Mouse (Mus musculus) embryonic facial prominence, embryonic 13.5 days (tissue): ENCODE measurements around the gene Cnpy1. TPM values are rescaled to one million over a fixed set of nuclear protein-coding genes. Genes with fewer than 3 reads are reported as not detected.

Experiments
- ATAC-seq: fragments of 200-750 bp; cut with Nextera tagmentation; 2 replicates; pipeline ENCODE4 v1.8.0; 2017; ENCODE audit warnings: low read depth; ENCODE audit not compliant: insufficient number of reproducible peaks, insufficient read depth, low FRiP score, low TSS enrichment
- H3K27ac ChIP-seq: fragments of 300-500 bp; sonication (generic); 2 replicates; pipeline ENCODE4 v1.5.1; 2015; ENCODE audit warnings: moderate library complexity, mild to moderate bottlenecking, inconsistent platforms
- H3K27me3 ChIP-seq: fragments of 300-500 bp; sonication (generic); 2 replicates; pipeline ENCODE4 v1.6.1; 2015; ENCODE audit warnings: mild to moderate bottlenecking, inconsistent platforms
- H3K36me3 ChIP-seq: fragments of 300-500 bp; sonication (generic); 2 replicates; pipeline ENCODE4 v1.6.1; 2015; ENCODE audit warnings: mild to moderate bottlenecking, inconsistent platforms
- H3K4me1 ChIP-seq: fragments of 300-500 bp; sonication (generic); 2 replicates; pipeline ENCODE4 v1.6.1; 2015; ENCODE audit warnings: inconsistent platforms
- H3K4me2 ChIP-seq: fragments of 300-500 bp; sonication (generic); 2 replicates; pipeline ENCODE4 v1.6.1; 2015; ENCODE audit warnings: moderate library complexity, mild to moderate bottlenecking, inconsistent platforms
- H3K4me3 ChIP-seq: fragments of 300-500 bp; sonication (generic); 2 replicates; pipeline ENCODE4 v1.5.1; 2015; ENCODE audit warnings: mild to moderate bottlenecking, inconsistent platforms
- H3K9ac ChIP-seq: fragments of 300-500 bp; sonication (generic); 2 replicates; pipeline ENCODE4 v1.6.1; 2015; ENCODE audit warnings: mild to moderate bottlenecking, inconsistent platforms
- H3K9me3 ChIP-seq: fragments of 300-500 bp; sonication (generic); 2 replicates; pipeline ENCODE4 v1.6.1; 2016; ENCODE audit warnings: inconsistent platforms
- WGBS: fragments of 180-500 bp; shearing (Covaris S2); methylation state at CpG from one replicate; pipeline ENCODE4 v1.1.7; 2015; ENCODE audit warnings: mixed read lengths; 5-methylcytosine and 5-hydroxymethylcytosine counted together
- polyA plus RNA-seq: library from polyadenylated mRNA; unstranded; fragments of >200 nt; fragmentation: Nextera tagmentation; extraction: Ambion mirVana; gene quantifications from 2 replicates; pipeline ENCODE4 v1.2.1, GENCODE M21; 2015

The Cnpy1 gene
- polyA plus RNA-seq = 0.48 and 1.3 TPM in 2 replicates

- Histone ChIP-seq H3K9me3 (no peaks in the 10 kb centered on the region), H3K4me2 (no peak within 1 kb of the TSS), H3K27ac (no peak within 1 kb of the TSS), H3K4me3 (no peak within 1 kb of the TSS), H3K27me3 (peaks cover 4% of the 10 kb centered on the region; the same call in 1 of the 2 replicates), H3K9ac (no peak within 1 kb of the TSS), H3K4me1 (no peaks in the 10 kb centered on the region), H3K36me3 (no peaks in the 10 kb centered on the region)
- WGBS = 71% methylated on average over 11 of the region's 11 CpGs
- ATAC-seq = no peak
These were observed at the start of gene Cnpy1 for GRCm38 (mm10) chr5:28245574-28245973. Gene Cnpy1 (minus strand): TSS chr5:28245806.

- no peak overlapping the region for H3K4me3 ChIP-seq
- H3K27me3 ChIP-seq = no peaks in the 10 kb centered on the region
- H3K9me3 ChIP-seq = no peaks in the 10 kb centered on the region
- H3K9ac ChIP-seq = no peak overlapping the region
- WGBS = 7% methylated on average over 6 of the region's 6 CpGs
- no peak overlapping the region for H3K27ac ChIP-seq
- no peak for ATAC-seq
- no peaks in the 10 kb centered on the region for H3K4me1 ChIP-seq
- no peak overlapping the region for H3K4me2 ChIP-seq
- no peaks in the 10 kb centered on the region for H3K36me3 ChIP-seq
These were observed 48.4 kb upstream of the Cnpy1 start for GRCm38 (mm10) chr5:28293990-28294389.

- no peak overlapping the region for H3K4me3 ChIP-seq
- H3K9ac ChIP-seq = no peak overlapping the region
- no peaks in the 10 kb centered on the region for H3K27me3 ChIP-seq
- H3K4me2 ChIP-seq = no peak overlapping the region
- WGBS = 49% methylated on average over 3 of the region's 3 CpGs
- H3K27ac ChIP-seq = no peak overlapping the region
- H3K9me3 ChIP-seq = no peaks in the 10 kb centered on the region
- no peaks in the 10 kb centered on the region for H3K36me3 ChIP-seq
- ATAC-seq = no peak
- no peaks in the 10 kb centered on the region for H3K4me1 ChIP-seq
These were observed 46.7 kb upstream of the Cnpy1 start for GRCm38 (mm10) chr5:28292281-28292680.

GRCm38 (mm10) chr5:28291118-28291850 lies 45.7 kb upstream of the Cnpy1 start:
- no peak for ATAC-seq
- no peaks in the 10 kb centered on the region for H3K4me1 ChIP-seq
- whole genome bisulfite sequencing = 79% methylated on average over 5 of the region's 5 CpGs
- H3K4me3 ChIP-seq = no peak overlapping the region
- no peak overlapping the region for H3K27ac ChIP-seq
- no peaks in the 10 kb centered on the region for H3K27me3 ChIP-seq
- H3K9ac ChIP-seq = no peak overlapping the region
- no peaks in the 10 kb centered on the region for H3K36me3 ChIP-seq
- H3K4me2 ChIP-seq = no peak overlapping the region
- no peaks in the 10 kb centered on the region for H3K9me3 ChIP-seq

GRCm38 (mm10) chr5:28290630-28291029 lies 45.0 kb upstream of the Cnpy1 start:
- H3K27ac ChIP-seq = no peak overlapping the region
- WGBS = 85% methylated on average over 1 of the region's 1 CpGs
- no peaks in the 10 kb centered on the region for H3K27me3 ChIP-seq
- no peaks in the 10 kb centered on the region for H3K36me3 ChIP-seq
- H3K9me3 ChIP-seq = no peaks in the 10 kb centered on the region
- no peak overlapping the region for H3K4me3 ChIP-seq
- no peaks in the 10 kb centered on the region for H3K4me1 ChIP-seq
- H3K4me2 ChIP-seq = no peak overlapping the region
- no peak for ATAC-seq
- no peak overlapping the region for H3K9ac ChIP-seq

GRCm38 (mm10) chr5:28289111-28289510 lies 43.5 kb upstream of the Cnpy1 start:
- ATAC-seq = no peak
- WGBS = 53% methylated on average over 3 of the region's 3 CpGs

GRCm38 (mm10) chr5:28277279-28277678 lies 31.7 kb upstream of the Cnpy1 start:
- Histone ChIP-seq H3K9me3 (no peaks in the 10 kb centered on the region), H3K4me3 (no peak overlapping the region), H3K36me3 (no peaks in the 10 kb centered on the region), H3K9ac (no peak overlapping the region), H3K4me2 (no peak overlapping the region), H3K27me3 (no peaks in the 10 kb centered on the region), H3K27ac (no peak overlapping the region), H3K4me1 (no peaks in the 10 kb centered on the region)
- 60% methylated on average over 2 of the region's 2 CpGs for WGBS
- ATAC-seq = no peak; the same call in 1 of the 2 replicates

More at GRCm38 (mm10) chr5:28289111-28289510, 43.5 kb upstream of the Cnpy1 start:
- Histone ChIP-seq H3K4me2 (no peak overlapping the region), H3K27ac (no peak overlapping the region), H3K9ac (no peak overlapping the region), H3K9me3 (no peaks in the 10 kb centered on the region), H3K4me3 (no peak overlapping the region), H3K27me3 (no peaks in the 10 kb centered on the region), H3K36me3 (no peaks in the 10 kb centered on the region), H3K4me1 (no peaks in the 10 kb centered on the region)

GRCm38 (mm10) chr5:28272836-28273235 lies 27.2 kb upstream of the Cnpy1 start:
- no peak for ATAC-seq
- H3K27me3 ChIP-seq = no peaks in the 10 kb centered on the region
- H3K9me3 ChIP-seq = no peaks in the 10 kb centered on the region
- H3K9ac ChIP-seq = no peak overlapping the region
- no peaks in the 10 kb centered on the region for H3K4me1 ChIP-seq
- no peaks in the 10 kb centered on the region for H3K36me3 ChIP-seq
- WGBS = 73% methylated on average over 2 of the region's 2 CpGs
- no peak overlapping the region for H3K27ac ChIP-seq
- H3K4me2 ChIP-seq = no peak overlapping the region
- H3K4me3 ChIP-seq = no peak overlapping the region

GRCm38 (mm10) chr5:28269469-28269991 lies 23.9 kb upstream of the Cnpy1 start:
- WGBS = 50% methylated on average over 6 of the region's 6 CpGs
- Histone ChIP-seq H3K36me3 (no peaks in the 10 kb centered on the region), H3K9me3 (no peaks in the 10 kb centered on the region), H3K4me3 (no peak overlapping the region), H3K4me2 (no peak overlapping the region), H3K9ac (no peak overlapping the region), H3K27ac (no peak overlapping the region), H3K27me3 (no peaks in the 10 kb centered on the region), H3K4me1 (no peaks in the 10 kb centered on the region)
- no peak for ATAC-seq

- no peaks in the 10 kb centered on the region for H3K27me3 ChIP-seq
- ATAC-seq = no peak
- no peak overlapping the region for H3K9ac ChIP-seq
- WGBS = 28% methylated on average over 2 of the region's 2 CpGs
- no peaks in the 10 kb centered on the region for H3K9me3 ChIP-seq
- no peak overlapping the region for H3K4me2 ChIP-seq
- H3K36me3 ChIP-seq = no peaks in the 10 kb centered on the region
- H3K27ac ChIP-seq = no peak overlapping the region
- no peak overlapping the region for H3K4me3 ChIP-seq
- no peaks in the 10 kb centered on the region for H3K4me1 ChIP-seq
These were observed 22.0 kb upstream of the Cnpy1 start for GRCm38 (mm10) chr5:28267576-28267975.

- Histone ChIP-seq H3K9me3 (no peaks in the 10 kb centered on the region), H3K4me3 (no peak overlapping the region)
- no peak for ATAC-seq
These were observed 20.0 kb upstream of the Cnpy1 start for GRCm38 (mm10) chr5:28265653-28266052.

GRCm38 (mm10) chr5:28263852-28264251 lies 18.2 kb upstream of the Cnpy1 start:
- H3K9ac ChIP-seq = no peak overlapping the region
- no peak overlapping the region for H3K4me3 ChIP-seq
- H3K9me3 ChIP-seq = no peaks in the 10 kb centered on the region
- no peak overlapping the region for H3K4me2 ChIP-seq
- no peaks in the 10 kb centered on the region for H3K27me3 ChIP-seq
- H3K4me1 ChIP-seq = no peaks in the 10 kb centered on the region
- no peak for ATAC-seq
- WGBS = 39% methylated on average over 1 of the region's 1 CpGs
- H3K36me3 ChIP-seq = no peaks in the 10 kb centered on the region
- no peak overlapping the region for H3K27ac ChIP-seq

More at GRCm38 (mm10) chr5:28265653-28266052, 20.0 kb upstream of the Cnpy1 start:
- no peak overlapping the region for H3K27ac ChIP-seq
- H3K36me3 ChIP-seq = no peaks in the 10 kb centered on the region
- H3K27me3 ChIP-seq = no peaks in the 10 kb centered on the region
- no peak overlapping the region for H3K4me2 ChIP-seq
- no peaks in the 10 kb centered on the region for H3K4me1 ChIP-seq
- H3K9ac ChIP-seq = no peak overlapping the region
